Mouse (Mus musculus): ENCODE measurements around the gene Mlst8.
A peak's percentile ranks its signal among the peaks of the same experiment; 100 is the strongest.

The Mlst8 gene

DNA sequence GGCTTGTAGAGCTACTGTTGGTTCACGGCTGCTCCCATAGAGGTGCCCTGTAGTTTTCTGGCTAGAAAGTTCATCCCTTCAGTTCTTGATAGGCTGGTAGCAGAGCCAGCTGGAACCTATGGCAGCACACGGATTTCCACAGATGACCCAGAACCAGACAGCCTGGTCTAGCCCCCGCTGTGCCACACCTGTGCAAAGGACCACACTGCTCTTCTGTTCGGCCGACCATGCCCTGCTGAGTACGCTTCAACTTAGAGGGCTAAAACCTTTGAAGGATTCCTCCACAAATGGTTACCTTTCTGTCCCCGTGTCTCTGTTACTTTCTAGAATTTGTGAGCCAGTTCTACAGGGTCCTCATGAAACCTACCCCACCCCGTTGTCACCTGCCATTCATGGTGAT lies 53.6 kb downstream of the Mlst8 start:
- DNase-seq, result peak; percentile 55 to 58

DNA sequence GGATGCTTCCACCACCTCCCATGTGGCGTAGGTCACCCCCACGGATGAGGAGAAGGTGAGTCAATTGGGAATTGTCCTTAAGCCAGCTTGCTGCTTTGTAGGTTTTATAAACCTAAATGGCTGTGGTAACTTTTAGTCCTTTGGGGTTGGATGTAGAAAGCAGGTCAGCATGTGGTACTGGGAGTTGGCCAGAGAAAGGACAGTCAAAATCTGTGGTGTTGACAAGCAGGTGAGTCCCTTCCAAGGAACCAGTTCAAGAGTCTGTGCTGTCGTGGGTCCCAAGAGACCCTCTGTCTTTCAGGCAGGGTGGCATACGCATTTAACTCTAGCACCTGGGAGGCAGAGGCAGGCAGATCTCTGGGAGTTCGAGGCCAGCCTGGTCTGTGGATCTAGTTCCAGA lies 54.4 kb downstream of the Mlst8 start:
- no peak for DNase-seq
